Mouse (Mus musculus) layer of hippocampus, postnatal 14 days (tissue): ENCODE data around the gene Klf12. TPM values are rescaled to one million over a fixed set of nuclear protein-coding genes. Genes with fewer than 3 reads are reported as not detected.

Source experiments
- DNase-seq, 2 experiments: peaks; one replicate each; pipeline ENCODE4 v3.0.0; 2021 to 2022; ENCODE audit warnings: low spot score in 2 of 2, mixed read lengths in 1 of 2
- total RNA-seq, 2 experiments: library from RNA; stranded (reverse); gene quantifications; 2 replicates each; pipeline ENCODE4 v1.2.3; 2021

The Klf12 gene
- total RNA-seq, 2 experiments from 2014 or later = 38.0 to 42.1 TPM

DNA sequence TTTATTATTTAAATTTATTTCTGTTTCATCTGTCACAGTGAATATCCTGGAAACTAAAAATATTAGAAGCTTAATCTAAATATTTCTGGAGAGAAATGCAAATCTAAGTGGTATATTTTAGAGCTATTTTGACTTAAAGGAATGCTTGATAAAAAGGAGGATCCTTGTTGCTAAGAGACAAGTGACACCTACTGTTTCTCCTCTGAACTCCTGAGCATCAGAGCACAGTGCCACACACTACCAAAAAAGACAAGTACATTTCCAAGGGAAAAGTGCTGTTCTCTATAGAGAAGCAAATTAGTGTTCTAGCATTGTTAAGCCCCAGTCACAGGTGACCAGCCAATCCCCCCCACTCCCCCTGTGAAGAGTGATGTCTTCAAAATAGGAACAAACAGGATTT, 127.8 kb downstream of the Klf12 start:
- no peak for DNase-seq

DNA sequence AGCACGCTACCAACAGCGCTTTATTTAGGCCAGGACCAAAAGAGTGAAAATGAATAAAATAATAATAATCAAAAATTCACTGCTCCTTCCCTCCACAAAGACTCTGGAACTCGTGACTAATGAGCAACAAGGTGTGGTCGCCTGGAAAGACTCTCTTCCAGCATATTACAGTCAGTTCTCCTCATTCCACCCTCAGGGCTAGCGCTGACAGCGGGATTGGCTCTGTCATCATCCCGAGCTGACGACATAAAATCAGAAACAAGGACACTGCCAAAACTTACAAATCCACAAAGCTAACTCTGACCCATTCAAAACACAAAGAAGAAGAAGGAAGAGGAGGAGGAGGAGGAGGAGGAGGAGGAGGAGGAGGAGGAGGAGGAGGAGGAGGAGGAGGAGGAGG, 136.8 kb downstream of the Klf12 start:
- DNase-seq = no peak

DNA sequence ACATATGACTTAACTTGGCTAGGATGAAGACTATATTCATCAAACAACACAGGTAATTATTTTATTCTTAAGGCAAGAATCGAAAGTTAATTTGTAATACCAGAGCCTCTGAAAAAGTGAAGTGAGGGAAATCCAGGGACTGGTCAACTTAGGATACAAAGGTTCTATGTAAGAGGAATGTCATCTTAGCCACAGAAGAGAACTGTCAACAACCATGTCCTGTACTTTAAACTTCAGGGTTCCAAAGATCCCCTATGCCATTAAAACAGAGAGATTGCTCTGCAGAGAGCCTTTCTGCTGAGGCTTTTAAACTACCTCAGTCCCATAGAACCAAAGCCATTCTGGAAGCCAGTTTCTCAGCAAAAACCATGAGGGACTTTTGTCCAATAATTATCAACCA, 144.1 kb downstream of the Klf12 start:
- DNase-seq = no peak

DNA sequence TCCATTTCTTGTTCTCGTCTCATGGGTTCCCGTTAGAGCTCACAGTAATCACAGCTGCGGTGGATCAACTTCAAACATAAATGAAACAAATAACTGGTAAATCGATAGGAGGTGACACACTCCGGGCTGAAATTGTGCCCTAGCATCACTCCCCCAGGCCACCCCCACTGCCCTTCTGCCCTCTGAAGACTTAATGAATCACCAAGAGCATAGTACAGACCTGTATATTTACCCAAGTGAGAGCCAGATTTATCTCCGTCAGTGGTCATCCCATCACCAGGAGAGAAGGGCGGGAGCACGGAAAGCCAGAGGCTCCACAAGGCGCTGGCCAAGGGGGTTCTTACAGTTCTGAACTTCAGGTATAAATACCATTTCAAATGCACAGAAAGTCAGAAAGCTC, 150.2 kb downstream of the Klf12 start:
- DNase-seq = no peak

DNA sequence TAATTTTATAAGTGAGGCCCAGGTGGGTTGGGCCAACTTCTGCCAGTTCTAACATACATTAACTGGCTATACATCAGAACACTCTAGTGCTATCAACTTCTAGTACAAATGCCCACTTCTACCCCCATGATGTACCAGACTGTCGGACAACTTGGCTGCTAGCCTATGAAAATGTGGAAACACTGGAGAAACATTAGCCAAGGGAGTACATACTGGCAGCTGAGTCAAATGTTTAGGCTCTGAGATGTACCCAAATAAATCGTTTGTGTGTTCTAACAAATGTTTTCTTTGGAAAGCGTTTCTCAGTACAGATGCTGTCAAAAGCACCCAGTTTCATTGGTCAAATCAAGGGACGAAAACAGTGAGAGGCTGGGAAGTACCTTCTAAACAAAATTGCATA, 152.0 kb downstream of the Klf12 start:
- no peak for DNase-seq

DNA sequence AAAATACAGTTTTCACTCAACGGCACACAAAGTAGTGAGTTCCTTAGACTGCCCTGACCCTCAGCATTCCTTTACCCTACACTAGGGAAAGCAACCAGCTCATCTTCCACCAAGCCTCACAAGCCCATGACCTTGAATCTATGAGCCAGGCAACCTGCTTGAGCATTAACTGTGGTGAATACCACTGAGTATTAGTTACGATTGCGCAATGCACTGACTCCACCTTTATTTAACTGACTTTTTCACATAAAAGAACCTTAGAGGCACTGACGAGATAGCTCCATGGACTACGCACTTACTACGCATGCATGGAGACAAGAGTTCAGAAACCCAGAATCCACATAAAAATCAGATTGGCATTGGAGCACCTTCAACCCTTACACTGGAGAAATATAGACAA, 158.4 kb downstream of the Klf12 start:
- DNase-seq = no peak

DNA sequence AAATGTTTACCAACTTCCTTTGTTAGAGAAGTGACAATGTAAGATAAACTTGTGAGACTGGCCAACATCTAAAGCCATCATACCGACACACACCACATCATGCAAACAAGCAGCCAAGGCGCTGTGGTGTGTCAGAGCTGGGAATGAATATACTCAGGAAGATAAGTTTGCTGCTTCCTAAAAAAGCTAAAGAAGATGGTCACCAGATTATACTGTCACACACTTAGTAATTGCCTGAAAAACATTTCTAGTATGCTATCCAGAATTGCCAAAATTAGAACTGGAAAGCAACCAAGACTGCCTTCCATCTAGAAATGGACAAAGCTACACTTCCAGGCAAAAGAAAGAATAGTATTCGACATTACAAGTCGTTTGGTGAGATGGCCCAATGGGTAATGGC, 163.4 kb downstream of the Klf12 start:
- DNase-seq = no peak

DNA sequence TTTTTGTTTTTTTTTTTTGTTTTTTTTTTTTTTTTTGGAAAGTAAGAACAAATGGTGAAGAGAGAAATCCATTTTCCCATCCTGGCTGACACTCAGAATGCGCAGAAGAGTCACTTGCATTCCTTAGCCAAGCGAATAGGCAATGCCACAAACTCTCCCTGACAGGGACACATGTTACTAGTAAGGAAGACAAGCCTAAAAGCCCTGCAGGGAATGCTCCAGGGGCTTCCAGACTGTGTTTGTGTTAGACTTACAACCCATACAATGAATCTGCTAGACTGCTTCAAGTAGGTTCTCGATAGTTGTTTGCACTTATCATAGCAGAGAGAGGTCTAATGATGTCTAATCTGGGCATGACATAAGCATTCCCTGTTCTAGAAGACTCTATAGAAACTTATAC, 164.6 kb downstream of the Klf12 start:
- no peak for DNase-seq

DNA sequence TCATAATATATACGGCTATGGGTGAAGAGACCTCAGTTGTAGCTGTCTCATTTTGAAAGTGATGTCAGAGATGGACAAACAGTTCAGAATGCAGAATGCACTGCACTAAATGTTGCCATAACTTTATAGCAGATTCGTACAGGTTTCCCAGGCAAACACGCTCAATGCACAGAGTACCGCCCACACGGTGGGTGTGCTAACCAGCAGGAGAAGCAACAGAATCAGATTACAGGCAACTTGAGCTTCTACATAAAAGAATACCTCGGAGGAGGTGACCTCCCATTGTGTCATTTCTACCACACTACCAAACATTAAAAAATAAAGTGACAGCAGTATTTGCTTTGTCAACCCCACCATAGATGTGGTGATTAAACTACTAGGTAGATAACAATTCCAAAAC, 171.1 kb downstream of the Klf12 start:
- DNase-seq = no peak

DNA sequence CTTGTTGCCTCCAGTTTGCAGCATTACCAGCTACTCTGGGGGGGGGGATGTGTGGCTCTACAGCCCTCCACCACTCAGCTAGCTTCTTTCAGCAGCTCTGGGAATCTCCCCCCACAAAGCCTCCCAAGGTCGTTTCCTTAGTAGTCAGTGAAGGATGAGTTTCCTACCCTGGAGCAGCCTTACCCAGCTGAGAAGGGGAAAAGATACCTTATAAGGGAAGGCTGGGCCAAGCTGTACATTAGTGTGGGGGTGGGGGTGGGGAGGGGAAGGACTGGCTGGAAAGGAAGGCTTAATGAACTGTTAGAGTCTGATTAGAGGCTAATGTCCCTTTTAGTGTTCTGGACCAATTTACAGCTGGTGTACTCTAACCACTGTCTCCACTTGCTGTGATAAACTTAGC, 172.7 kb downstream of the Klf12 start:
- DNase-seq = no peak

DNA sequence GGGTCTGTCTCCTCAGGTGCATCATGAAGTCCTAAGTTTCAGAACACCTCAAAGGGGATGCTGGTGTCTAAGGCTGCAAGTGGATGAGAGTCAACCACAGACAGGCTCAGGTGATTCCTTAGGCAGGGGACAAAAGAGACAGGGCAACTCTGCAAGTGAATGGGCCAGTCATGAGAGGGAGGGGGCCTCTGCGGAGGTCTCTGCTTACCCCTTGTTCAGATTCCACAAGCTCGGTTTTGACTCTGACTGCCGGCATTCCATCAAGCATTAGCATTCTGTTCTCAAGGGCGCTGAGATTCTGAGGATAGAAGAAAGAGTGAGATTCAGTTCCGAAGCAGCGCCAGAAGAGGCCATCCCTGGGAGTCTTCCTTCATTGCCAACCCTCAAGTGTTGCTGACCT, 174.9 kb downstream of the Klf12 start:
- no peak for DNase-seq

DNA sequence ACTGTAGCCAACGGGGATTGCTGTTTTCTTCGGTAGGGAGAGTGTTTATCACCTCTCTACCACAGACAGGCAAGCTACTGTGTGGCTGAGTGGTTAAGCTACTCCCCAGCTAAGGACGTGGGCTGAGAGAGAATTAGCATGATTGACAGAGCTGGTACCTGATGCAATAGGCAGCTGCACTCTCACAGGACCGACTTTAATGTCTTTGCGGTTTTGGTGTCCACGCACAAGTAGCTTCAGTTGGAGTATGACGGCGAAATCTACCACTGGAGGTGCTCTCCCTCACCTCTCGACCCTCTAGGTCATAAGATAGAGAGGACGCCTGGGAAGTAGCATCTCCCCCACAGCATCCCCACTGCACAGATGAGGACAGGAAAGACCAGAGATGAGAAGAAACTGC, 178.9 kb downstream of the Klf12 start:
- DNase-seq = no peak

DNA sequence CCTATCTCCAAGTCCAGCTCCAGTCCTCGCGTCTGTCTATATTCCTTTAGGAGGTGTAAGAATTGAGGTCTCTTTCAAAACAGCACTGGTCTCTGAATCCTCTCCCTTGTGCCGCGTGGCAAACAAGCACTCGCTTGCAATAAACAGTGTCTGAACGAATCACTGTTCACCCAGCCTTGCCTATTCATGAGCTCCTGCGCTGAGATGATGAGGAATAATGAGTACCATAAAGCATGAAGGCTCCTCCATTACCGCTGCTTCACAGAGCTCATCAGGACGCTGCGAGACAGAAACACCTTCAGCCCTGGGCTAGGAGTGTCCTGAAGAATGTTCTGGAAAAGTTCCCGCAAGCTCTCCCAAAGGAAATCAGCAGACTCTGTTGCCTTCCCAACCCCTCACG, 179.7 kb downstream of the Klf12 start:
- DNase-seq = no peak

DNA sequence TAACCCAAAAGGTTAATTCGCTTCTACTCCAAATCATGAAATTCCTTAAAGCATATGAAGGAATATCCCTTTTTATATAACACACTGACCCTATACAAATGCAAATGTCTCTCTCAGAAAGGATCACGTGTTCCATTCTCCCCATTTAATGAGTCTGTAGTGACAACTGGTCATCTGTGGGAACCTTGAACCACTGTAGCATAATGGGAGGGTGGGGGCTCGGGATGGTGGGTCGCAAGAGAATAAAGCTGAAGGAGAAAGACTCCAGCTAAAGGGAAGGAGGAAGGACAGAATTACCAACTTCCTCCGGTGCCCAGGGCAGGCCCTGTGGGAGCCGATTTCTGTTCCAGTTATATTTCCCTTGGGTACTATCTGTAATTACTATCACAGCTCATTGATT, 180.7 kb downstream of the Klf12 start:
- no peak for DNase-seq

DNA sequence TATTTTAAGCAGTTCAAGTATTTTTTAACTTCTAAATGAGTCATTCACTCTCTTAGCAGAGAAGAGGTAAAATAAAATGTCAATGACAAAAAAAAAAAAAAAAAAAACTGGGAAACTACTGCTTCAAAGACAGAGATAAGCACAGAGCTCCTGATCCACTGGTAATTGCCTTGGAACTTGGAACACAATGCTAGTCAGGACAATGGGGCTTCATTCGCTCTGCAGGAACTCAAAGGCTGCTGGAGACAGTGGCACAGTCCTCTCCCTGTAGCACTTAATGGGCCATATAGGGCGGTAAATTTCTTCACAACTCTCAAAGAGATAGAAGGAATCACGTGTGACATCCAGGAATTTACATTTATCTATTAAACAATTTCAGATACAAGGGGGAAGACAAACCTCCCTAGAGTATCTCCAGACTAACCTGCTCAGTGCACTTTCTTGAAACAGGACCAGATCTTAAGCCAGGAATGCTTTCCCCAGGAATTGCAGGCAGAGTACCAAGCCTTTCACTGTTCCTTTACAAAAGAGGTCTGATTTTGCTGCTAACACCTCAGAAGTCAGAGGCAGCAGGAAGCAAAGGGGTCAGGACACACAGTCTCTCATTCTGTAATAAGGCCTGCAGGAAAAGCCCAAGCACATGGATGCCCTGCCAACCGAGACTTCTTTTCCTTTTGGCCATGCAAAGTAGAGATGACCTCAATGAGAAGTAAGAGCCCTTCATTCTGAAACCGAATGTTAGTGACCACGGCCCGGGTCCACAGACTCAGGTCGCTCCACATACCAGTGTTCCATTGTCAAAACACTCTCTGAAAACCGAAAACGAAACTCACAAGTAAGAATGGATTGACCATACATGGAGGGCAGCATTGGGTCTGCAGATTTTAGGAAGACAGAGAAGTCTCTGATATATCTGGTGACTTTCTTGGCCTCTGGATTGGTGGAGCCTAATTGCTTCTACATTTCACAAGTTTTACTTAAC, 187.0 kb downstream of the Klf12 start:
- no peak for DNase-seq

DNA sequence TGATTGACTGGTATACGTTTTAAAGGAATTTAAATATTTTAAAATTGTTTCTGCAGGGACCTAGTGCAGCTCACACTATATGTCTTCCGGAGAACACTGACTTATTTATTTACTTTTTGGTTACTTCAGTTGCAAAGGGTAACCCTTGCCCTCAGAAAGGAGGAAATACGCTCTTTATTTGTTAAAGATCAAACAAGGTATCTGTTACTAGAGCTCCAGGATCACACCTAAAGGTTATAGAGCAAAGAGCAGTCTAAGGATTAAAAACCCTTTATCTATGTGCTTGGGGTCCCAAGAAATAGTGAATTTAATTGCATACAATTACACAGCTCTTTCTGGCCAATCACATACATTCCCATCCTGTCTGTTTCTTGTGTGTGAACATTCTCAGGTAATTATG, 188.7 kb downstream of the Klf12 start:
- DNase-seq = no peak

DNA sequence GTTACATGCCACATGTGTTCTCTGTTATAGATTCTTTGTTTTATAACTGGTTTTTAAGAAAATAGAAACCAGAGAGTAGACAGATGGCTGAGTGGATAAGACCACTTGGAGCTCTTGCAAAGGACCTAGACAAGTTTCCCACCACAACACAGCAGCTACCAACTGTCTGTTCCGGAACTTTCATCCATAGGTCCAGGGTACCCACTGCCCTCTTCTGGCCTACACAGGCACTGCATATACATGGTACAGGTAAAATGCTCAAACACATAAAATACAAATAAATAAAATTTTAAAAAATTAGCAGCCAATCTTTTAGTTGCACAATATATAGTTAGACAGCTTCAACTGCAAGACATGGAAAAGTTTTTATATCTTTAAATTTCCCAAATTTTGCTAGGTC, 194.0 kb downstream of the Klf12 start:
- DNase-seq = no peak

DNA sequence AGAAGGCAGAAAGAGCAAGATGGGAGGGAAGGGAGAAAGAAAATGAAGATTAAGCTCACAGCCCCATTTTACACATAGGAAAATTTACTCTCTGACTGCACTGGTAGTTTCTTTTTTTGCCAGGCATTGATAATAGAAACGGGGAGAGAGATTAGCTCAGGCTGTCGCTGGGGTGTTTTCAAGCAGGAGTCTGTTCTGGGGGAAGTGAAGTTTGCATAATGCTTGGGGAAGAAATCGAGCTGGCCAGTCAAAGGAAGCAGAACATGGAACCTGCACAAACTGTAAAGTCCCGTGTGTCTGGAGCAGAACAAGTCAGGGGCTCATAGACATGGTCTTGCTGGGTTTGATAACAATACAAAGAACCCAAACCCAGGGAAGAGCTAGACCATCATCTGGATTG, 204.9 kb downstream of the Klf12 start:
- no peak for DNase-seq

DNA sequence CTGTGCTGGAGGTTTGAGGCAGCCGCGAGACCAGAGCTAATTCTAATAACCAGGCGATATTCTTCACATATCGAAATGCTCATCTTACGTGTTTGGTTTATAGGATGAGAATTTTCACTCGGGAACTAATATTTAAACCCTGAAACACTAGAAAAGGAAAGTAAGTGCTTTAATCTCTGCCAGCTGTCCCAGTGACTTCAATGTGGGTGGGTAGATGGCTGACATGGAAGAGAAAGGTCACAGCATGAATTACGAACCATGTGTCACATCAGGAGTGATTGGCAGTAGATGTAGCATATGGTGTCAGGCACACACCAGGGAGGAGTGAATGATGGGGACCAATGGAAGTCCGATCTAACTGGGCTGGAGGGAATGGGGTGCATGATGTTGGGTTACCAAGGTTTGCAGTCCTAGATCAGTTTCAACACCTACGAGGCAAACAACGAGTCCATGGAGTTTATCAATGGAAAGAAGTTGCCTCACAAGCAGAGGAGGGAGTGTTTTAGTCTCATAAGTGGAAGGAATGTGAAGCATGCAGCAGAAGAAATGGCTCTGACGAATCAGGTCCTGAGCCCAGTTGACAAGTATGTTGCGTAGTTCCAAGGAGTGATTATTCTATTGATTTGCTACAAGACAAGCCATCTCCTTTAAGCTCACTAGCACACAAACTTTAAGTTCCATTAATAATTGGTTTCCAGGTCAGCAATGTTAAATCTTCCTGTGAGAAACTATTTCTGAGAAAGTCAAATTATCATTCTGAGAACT, 211.9 kb downstream of the Klf12 start:
- no peak for DNase-seq

DNA sequence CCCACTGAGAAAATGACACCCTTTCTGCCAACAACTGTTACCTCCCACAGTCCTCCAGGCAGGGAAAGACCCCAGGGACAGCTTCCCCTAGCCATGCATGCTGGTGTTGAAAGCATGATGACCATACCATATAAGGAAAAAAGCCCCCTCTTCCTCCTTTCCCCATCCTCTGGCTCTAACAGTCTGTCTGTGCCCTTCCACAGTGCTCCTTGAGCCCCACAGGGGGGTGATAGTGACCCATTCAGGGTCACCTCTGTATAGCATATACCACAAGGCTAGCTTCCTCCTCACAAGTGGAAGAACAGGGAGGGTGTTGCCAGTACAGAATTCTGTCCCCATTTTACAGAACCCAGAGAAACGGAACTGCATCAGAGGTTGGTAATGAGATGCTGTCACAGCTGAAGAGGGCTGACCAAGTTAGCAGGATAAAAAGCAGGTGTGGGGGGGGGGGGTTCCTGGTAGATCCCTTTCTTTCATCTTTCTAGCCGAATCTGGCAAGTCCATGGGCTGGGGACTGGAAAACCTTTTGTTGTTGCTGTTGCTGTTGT, 214.9 kb downstream of the Klf12 start:
- DNase-seq = no peak

DNA sequence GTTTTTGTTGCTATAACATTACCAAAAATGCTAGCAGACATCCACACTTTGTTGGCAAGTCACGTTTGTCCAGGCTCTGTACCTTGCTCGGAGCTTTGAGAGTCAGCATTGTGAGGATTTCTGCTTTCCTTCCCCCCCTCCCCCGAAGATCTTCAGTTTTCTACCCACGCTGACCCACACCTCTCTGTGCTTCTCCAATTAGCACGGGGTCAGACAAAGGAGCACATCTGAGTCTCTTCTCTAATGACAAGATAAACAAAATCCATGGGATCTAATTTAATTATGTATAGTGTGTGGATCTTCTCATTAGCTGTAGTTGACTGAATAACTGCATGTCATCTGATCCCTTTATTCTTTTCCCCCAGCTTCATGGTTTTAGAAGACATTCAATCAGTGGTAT, 215.8 kb downstream of the Klf12 start:
- DNase-seq = no peak

DNA sequence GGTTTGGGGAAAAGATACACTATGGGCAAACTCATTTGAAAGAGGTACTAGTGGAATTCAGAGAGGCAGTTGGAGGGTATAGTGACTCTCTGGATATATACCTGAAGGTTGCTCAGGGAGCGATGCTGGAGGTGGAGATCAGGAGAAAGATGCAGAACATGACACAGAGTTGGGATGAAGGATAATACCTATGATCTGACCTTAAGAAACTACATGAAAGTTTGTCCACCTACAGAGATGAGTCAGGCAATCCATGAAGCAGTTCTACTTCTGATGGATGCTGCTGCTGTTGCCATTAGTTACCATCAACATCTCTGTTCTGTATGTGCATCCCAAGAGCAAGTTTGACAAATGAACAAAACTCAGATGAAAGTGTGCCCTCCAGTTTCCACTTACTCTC, 222.0 kb downstream of the Klf12 start:
- DNase-seq = no peak
